Mouse (Mus musculus) MEL (cell line): Measurements from ENCODE around the gene Ninl. TPM values are rescaled to one million over a fixed set of nuclear protein-coding genes. Genes with fewer than 3 reads are reported as not detected.

Experiments
- DNase-seq: peaks from one replicate; pipeline ENCODE4 v3.0.0; 2011; ENCODE audit warnings: low read depth, low spot score
- H3K27ac ChIP-seq: 2 replicates; pipeline ENCODE4 v1.5.1; 2012; ENCODE audit warnings: low read depth, mild to moderate bottlenecking, control low read depth, low read length, moderate library complexity; ENCODE audit not compliant: control insufficient read depth
- H3K27me3 ChIP-seq, 2 experiments: fragments of 150-350 bp in 1 of 2; sonication (generic) in 1 of 2; 2 replicates each; pipeline ENCODE4 v1.6.1; 2012; ENCODE audit warnings: low read length in 2 of 2, mild to moderate bottlenecking in 2 of 2, improper control_type of control experiment in 1 of 2, moderate library complexity in 1 of 2; ENCODE audit not compliant: insufficient read depth in 2 of 2, control insufficient read depth in 1 of 2
- H3K36me3 ChIP-seq, 2 experiments: 2 replicates each; pipeline ENCODE4 v1.6.1; 2012 to 2014; ENCODE audit warnings: low read length in 2 of 2, improper control_type of control experiment in 1 of 2, inconsistent platforms in 1 of 2, mild to moderate bottlenecking in 1 of 2; ENCODE audit not compliant: insufficient read depth in 2 of 2, control insufficient read depth in 1 of 2
- H3K4me1 ChIP-seq, 2 experiments: fragments of 150-350 bp in 1 of 2; sonication (generic) in 1 of 2; 2 replicates each; pipeline ENCODE4 v1.6.1; 2012; ENCODE audit warnings: low read length in 2 of 2, improper control_type of control experiment in 1 of 2, mild to moderate bottlenecking in 1 of 2; ENCODE audit not compliant: insufficient read depth in 2 of 2, control insufficient read depth in 1 of 2
- H3K4me3 ChIP-seq, 2 experiments: fragments of 150-350 bp in 1 of 2; sonication (generic) in 1 of 2; 2 replicates each; pipeline ENCODE4 v1.5.1; 2012; ENCODE audit warnings: low read depth in 2 of 2, low read length in 2 of 2, mild to moderate bottlenecking in 2 of 2, moderate library complexity in 2 of 2, control low read depth in 1 of 2, improper control_type of control experiment in 1 of 2; ENCODE audit not compliant: control insufficient read depth in 1 of 2, insufficient read depth in 1 of 2
- H3K79me2 ChIP-seq: 2 replicates; pipeline ENCODE4 v1.6.1; 2012; ENCODE audit warnings: mild to moderate bottlenecking, low read length, moderate library complexity; ENCODE audit not compliant: control insufficient read depth, poor library complexity, insufficient read depth
- H3K9ac ChIP-seq: 2 replicates; pipeline ENCODE4 v1.6.1; 2012; ENCODE audit warnings: low read depth, mild to moderate bottlenecking, control low read depth, low read length, moderate library complexity; ENCODE audit not compliant: control insufficient read depth, poor library complexity, severe bottlenecking
- H3K9me3 ChIP-seq: fragments of 150-350 bp; sonication (generic); replicated peaks from 2 replicates; pipeline ENCODE4 v1.6.1; 2012; ENCODE audit warnings: mild to moderate bottlenecking, low read length, improper control_type of control experiment, moderate library complexity; ENCODE audit not compliant: insufficient read depth
- CHD2 ChIP-seq: IDR thresholded peaks from 2 replicates; pipeline ENCODE4 v1.6.1; 2011; ENCODE audit warnings: low read length, improper control_type of control experiment
- EP300 ChIP-seq, 2 experiments: IDR thresholded peaks; 2 replicates each; pipeline ENCODE4 v1.6.1; 2011; ENCODE audit warnings: improper control_type of control experiment in 2 of 2, low read length in 2 of 2, low read depth in 1 of 2, mild to moderate bottlenecking in 1 of 2
- MAFK ChIP-seq: IDR thresholded peaks from 2 replicates; pipeline ENCODE4 v1.6.1; 2011; ENCODE audit warnings: low read depth, mild to moderate bottlenecking, low read length, improper control_type of control experiment, borderline replicate concordance
- MAX ChIP-seq: IDR thresholded peaks from 2 replicates; pipeline ENCODE4 v1.6.1; 2011; ENCODE audit warnings: low read length, improper control_type of control experiment
- MAZ ChIP-seq: IDR thresholded peaks from 2 replicates; pipeline ENCODE4 v1.6.1; 2012; ENCODE audit warnings: low read depth, mild to moderate bottlenecking, inconsistent platforms, low read length, improper control_type of control experiment
- NRF1 ChIP-seq: IDR thresholded peaks from 2 replicates; pipeline ENCODE4 v1.6.1; 2014; ENCODE audit warnings: low read depth, mild to moderate bottlenecking, inconsistent platforms, low read length, improper control_type of control experiment, moderate library complexity; ENCODE audit not compliant: poor library complexity, insufficient read depth, severe bottlenecking
- POLR2AphosphoS2 ChIP-seq: IDR thresholded peaks from 2 replicates; pipeline ENCODE4 v1.6.1; 2011; ENCODE audit warnings: low read length, improper control_type of control experiment
- RAD21 ChIP-seq: IDR thresholded peaks from 2 replicates; pipeline ENCODE4 v1.6.1; 2011; ENCODE audit warnings: mild to moderate bottlenecking, low read depth, low read length, improper control_type of control experiment
- USF1 ChIP-seq: IDR thresholded peaks from 2 replicates; pipeline ENCODE4 v1.6.1; 2014; ENCODE audit warnings: low read depth, mild to moderate bottlenecking, inconsistent platforms, low read length, improper control_type of control experiment, moderate library complexity
- ZKSCAN1 ChIP-seq: IDR thresholded peaks from 2 replicates; pipeline ENCODE4 v1.6.1; 2012; ENCODE audit warnings: low read depth, mild to moderate bottlenecking, inconsistent platforms, low read length, improper control_type of control experiment, moderate library complexity
- ZMIZ1 ChIP-seq: IDR thresholded peaks from 2 replicates; pipeline ENCODE4 v1.6.1; 2012; ENCODE audit warnings: low read depth, mild to moderate bottlenecking, inconsistent platforms, low read length, improper control_type of control experiment, moderate library complexity
- polyA plus RNA-seq, 2 experiments: library from polyadenylated mRNA; stranded (reverse) in 1 of 2; unstranded in 1 of 2; fragments of >175 nt in 1 of 2; fragments of >200 nt in 1 of 2; gene quantifications; 2 replicates each; pipeline versions ENCODE4 v1.2.1 to v1.2.4; 2012; ENCODE audit warnings: low replicate concordance in 2 of 2, low read depth in 1 of 2; ENCODE audit not compliant: insufficient read length in 2 of 2, insufficient read depth in 1 of 2, missing spikeins in 1 of 2
- total RNA-seq: library from RNA; depleted of rRNA; stranded (reverse); fragments of 300-350 nt; gene quantifications from 2 replicates; pipeline ENCODE4 v1.2.3, GENCODE M21; 2012; rRNA removed

Ninl gene
- total and polyA plus RNA-seq, 3 experiments, result 9.8 to 16.8 TPM; not detected in 1

- Histone ChIP-seq H3K4me3 (no peak overlapping the region), H3K4me1 (peaks cover 0 to 4% of the 10 kb centered on the region in 2 experiments; a peak in 2 of 4 replicates)
- DNase-seq, result no peak
Measured at GRCm38 (mm10) chr2:150886315-150886714, 152.9 kb downstream of the Ninl start.

GRCm38 (mm10) chr2:150885814-150886213 lies 153.4 kb downstream of the Ninl start:
- Histone ChIP-seq H3K27me3 (no peaks in the 10 kb centered on the region), H3K4me1 (peaks cover 0 to 4% of the 10 kb centered on the region in 2 experiments; a peak in 2 of 4 replicates), H3K9ac (no peak overlapping the region), H3K4me3 (no peak overlapping the region), H3K36me3 (peaks cover 0 to 5% of the 10 kb centered on the region in 2 experiments; a peak in 2 of 4 replicates), H3K79me2 (no peaks in the 10 kb centered on the region), H3K9me3 (no peaks in the 10 kb centered on the region), H3K27ac (no peak overlapping the region)
- TF ChIP-seq ZMIZ1 (no peak), USF1 (no peak), MAX (no peak), MAFK (peak; percentile 64; the same call in 1 of the 2 replicates)
- DNase-seq, result no peak

More at GRCm38 (mm10) chr2:150886315-150886714, 152.9 kb downstream of the Ninl start:
- no peaks in the 10 kb centered on the region for H3K79me2 ChIP-seq
- no peak overlapping the region for H3K27ac ChIP-seq
- TF ChIP-seq POLR2AphosphoS2, result no peak
- peak; percentile 96 for TF ChIP-seq MAFK
- H3K36me3 ChIP-seq, result peaks cover 0 to 5% of the 10 kb centered on the region in 2 experiments; a peak in 2 of 4 replicates
- no peak overlapping the region for H3K9ac ChIP-seq
- H3K27me3 ChIP-seq, result no peaks in the 10 kb centered on the region
- no peaks in the 10 kb centered on the region for H3K9me3 ChIP-seq

- Histone ChIP-seq H3K27ac (no peak overlapping the region), H3K36me3 (peaks cover 0 to 5% of the 10 kb centered on the region in 2 experiments; a peak in 2 of 4 replicates), H3K4me1 (peaks cover 0 to 4% of the 10 kb centered on the region in 2 experiments; a peak in 2 of 4 replicates), H3K9me3 (no peaks in the 10 kb centered on the region), H3K4me3 (no peak overlapping the region), H3K79me2 (no peaks in the 10 kb centered on the region), H3K9ac (no peak overlapping the region), H3K27me3 (no peaks in the 10 kb centered on the region)
- TF ChIP-seq RAD21 (no peak), MAFK (no peak), CHD2 (no peak), NRF1 (no peak), EP300 (IDR thresholded peaks at IDR 0.05; ENCODE audit: low read depth in 1 of 2, low read length in 2 of 2) (no peak), ZKSCAN1 (no peak), MAZ (no peak)
- DNase-seq, result no peak
Measured at GRCm38 (mm10) chr2:150884779-150885110, 154.4 kb downstream of the Ninl start.

Other genes with a start within 250 kb of the Ninl start
- 21.8 and 23.7 TPM in 2 replicates for gene Abhd12, start 134.6 kb downstream of the Ninl start, total RNA-seq
- 10 to 100 TPM in 1 of 2 experiments, not detected in 1; 29.4 TPM for gene Abhd12, start 134.6 kb downstream of the Ninl start, polyA plus RNA-seq
- 56.2 and 64.8 TPM in 2 replicates for gene Gins1, start 134.0 kb downstream of the Ninl start, total RNA-seq
- gene Gins1, start 134.0 kb downstream of the Ninl start, polyA plus RNA-seq, result 10 to 100 TPM in 1 of 2 experiments, not detected in 1; 68.7 TPM
- 24.7 and 25.4 TPM in 2 replicates for gene Nanp, start within 50 bp of the Ninl start, total RNA-seq
- gene Nanp, start within 50 bp of the Ninl start, polyA plus RNA-seq, result 10 to 100 TPM in 1 of 2 experiments, not detected in 1; 14.6 TPM
- gene Gm14151, start 53.0 kb upstream of the Ninl start, total RNA-seq, result not detected in 2 replicates
- gene Gm14151, start 53.0 kb upstream of the Ninl start, polyA plus RNA-seq, result not detected
- gene Gm14147, start 58.9 kb upstream of the Ninl start, total RNA-seq, result not detected in 2 replicates
- not detected for gene Gm14147, start 58.9 kb upstream of the Ninl start, polyA plus RNA-seq